Mouse (Mus musculus): ENCODE results near the gene BC004004.

GRCm38 (mm10) chr17:29297321-29297720, 28.7 kb downstream of the BC004004 start:
- TF ChIP-seq SMC3 (IDR thresholded peaks at IDR 0.05; ENCODE audit: low read depth, low read length) (no peak), NELFE (IDR thresholded peaks at IDR 0.05; ENCODE audit: low read depth, low read length) (no peak), MAX (IDR thresholded peaks at IDR 0.05; ENCODE audit: low read length) (no peak), MAFK (IDR thresholded peaks at IDR 0.05; ENCODE audit: borderline replicate concordance, low read depth, low read length) (no peak), JUND (IDR thresholded peaks at IDR 0.05; ENCODE audit: low read depth, low read length) (no peak), EP300 (IDR thresholded peaks at IDR 0.05; ENCODE audit: low read depth in 1 of 2, low read length in 2 of 2) (no peak), GATA1 (IDR thresholded peaks at IDR 0.05; ENCODE audit: low read depth, low read length) (no peak), CTCF (IDR thresholded peaks at IDR 0.05 in 2 of 3, conservative IDR thresholded peaks at IDR 0.05 in 1 of 3; ENCODE audit: control insufficient read depth in 1 of 3, insufficient read depth in 1 of 3, low read depth in 2 of 3, low read length in 3 of 3, poor library complexity in 1 of 3, severe bottlenecking in 1 of 3) (no peak), POLR2A (IDR thresholded peaks at IDR 0.05; ENCODE audit: control insufficient read depth in 1 of 2, insufficient read depth in 1 of 2, low read depth in 1 of 2, low read length in 2 of 2, poor library complexity in 1 of 2) (no peak), CHD2 (IDR thresholded peaks at IDR 0.05; ENCODE audit: low read length) (no peak), RCOR1 (IDR thresholded peaks at IDR 0.05; ENCODE audit: low read depth, low read length) (no peak), ZMIZ1 (IDR thresholded peaks at IDR 0.05; ENCODE audit: low read depth, low read length) (no peak), ZNF384 (IDR thresholded peaks at IDR 0.05; ENCODE audit: low read depth, low read length) (no peak), ELF1 (IDR thresholded peaks at IDR 0.05; ENCODE audit: low read depth, low read length) (no peak)

Data from MEL (cell line).